ENCODE assay signal across 8 mouse cellular contexts in the genomic region with DNA sequence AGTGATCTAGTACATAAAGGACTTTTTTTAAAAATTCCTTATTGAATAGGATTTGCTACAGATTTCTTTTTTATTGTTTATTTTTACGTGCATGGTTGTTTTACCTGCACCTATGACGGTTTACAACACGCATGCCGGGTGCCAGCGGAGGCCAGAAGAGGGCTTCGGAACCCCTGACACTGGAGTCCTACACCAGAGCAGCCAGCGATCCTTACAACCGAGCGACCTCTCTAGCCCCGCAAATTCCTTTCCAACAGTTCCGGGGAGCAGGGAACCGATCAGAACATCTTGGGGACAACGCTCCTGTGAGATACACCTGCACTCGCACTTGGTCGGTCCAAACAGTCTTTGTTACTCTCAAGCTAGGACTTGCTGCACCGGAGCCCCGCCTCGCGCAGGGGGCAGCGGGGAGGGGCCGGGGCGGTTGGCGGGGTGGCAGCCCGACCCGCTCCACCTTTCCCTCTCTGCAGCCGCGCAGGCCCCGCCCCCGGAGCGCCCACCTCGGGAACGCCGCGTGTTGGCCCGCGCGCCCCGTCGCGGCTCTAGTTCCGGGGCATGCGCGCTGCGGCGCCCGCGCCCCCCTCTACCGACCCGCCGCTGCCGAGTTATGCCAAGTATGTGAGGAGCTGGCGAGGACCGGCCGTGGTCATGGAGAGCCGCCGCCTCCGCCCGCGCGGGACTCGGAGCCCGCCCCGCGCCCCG. TPM values are rescaled to one million over a fixed set of nuclear protein-coding genes. Genes with fewer than 3 reads are reported as not detected.
DNase-seq lines count a peak whose midpoint lies in the region; ATAC-seq and TF ChIP-seq lines count a peak whose summit lies in the region.

TSS of gene Syde2 (plus strand) at position 603 of the 702 bp plus-strand sequence.

- H3K27ac ChIP-seq in bone marrow, adult 2 months (ENCODE audit: control insufficient read depth, insufficient read depth, low read depth, low read length, poor library complexity) = peak within 1 kb of the TSS; percentile 55; the same call in 1 of the 2 replicates
- H3K27ac ChIP-seq in forebrain, embryonic 16.5 days (ENCODE audit: low read length) = peak within 1 kb of the TSS; percentile 22; the same call in 1 of the 2 replicates

- no peak for TF ChIP-seq CTCF in bone marrow, adult 2 months (IDR thresholded peaks at IDR 0.05; ENCODE audit: control insufficient read depth, insufficient read depth, low read length)
- TF ChIP-seq CTCF in lung, adult 2 months (IDR thresholded peaks at IDR 0.05; ENCODE audit: insufficient read depth, low read length) = no peak

- H3K9me3 ChIP-seq in forebrain, embryonic 16.5 days (ENCODE audit: control insufficient read depth, low read length) = no peaks in the 10 kb centered on the region

- no peak for TF ChIP-seq POLR2A in bone marrow, adult 2 months (IDR thresholded peaks at IDR 0.05; ENCODE audit: borderline replicate concordance, control insufficient read depth, low read depth, low read length)
- peak; percentile 68; the same call in 1 of the 2 replicates for TF ChIP-seq POLR2A in lung, adult 2 months (IDR thresholded peaks at IDR 0.05; ENCODE audit: borderline replicate concordance, extremely low read depth, low read depth, low read length)

- peak; percentile 91 for ATAC-seq in forebrain, embryonic 16.5 days

- peak within 1 kb of the TSS; percentile 48 for H3K4me3 ChIP-seq in bone marrow, adult 2 months (replicated peaks; ENCODE audit: control insufficient read depth, low read depth, low read length)
- peak within 1 kb of the TSS; percentile 74 for H3K4me3 ChIP-seq in forebrain, embryonic 16.5 days (replicated peaks; ENCODE audit: low read length)
- peak within 1 kb of the TSS; percentile 62 for H3K4me3 ChIP-seq in lung, adult 2 months (replicated peaks; ENCODE audit: extremely low read depth, low read depth, low read length)

- H3K4me1 ChIP-seq in bone marrow, adult 2 months (ENCODE audit: control insufficient read depth, insufficient read depth, low read length) = no peaks in the 10 kb centered on the region; the same call in 1 of the 2 replicates
- H3K4me1 ChIP-seq in forebrain, embryonic 16.5 days (replicated peaks; ENCODE audit: control insufficient read depth, insufficient read depth, low read length) = peaks cover 19% of the 10 kb centered on the region
- H3K4me1 ChIP-seq in lung, adult 2 months (ENCODE audit: control insufficient read depth, insufficient read depth, low read length) = peaks cover 5% of the 10 kb centered on the region

- peak within 1 kb of the TSS; percentile 71 for H3K9ac ChIP-seq in forebrain, embryonic 16.5 days (replicated peaks; ENCODE audit: low read depth, low read length)

- no peaks in the 10 kb centered on the region for H3K36me3 ChIP-seq in forebrain, embryonic 16.5 days (ENCODE audit: control insufficient read depth, insufficient read depth)

- peak within 1 kb of the TSS; percentile 63 for H3K4me2 ChIP-seq in forebrain, embryonic 16.5 days (ENCODE audit: low read length)

- under 1% methylated on average over 64 of the region's 65 CpGs for WGBS in bone marrow, adult 2 months
- under 1% methylated on average over 62 of the region's 65 CpGs for WGBS in forebrain, embryonic 16.5 days
- WGBS in lung, adult 2 months = 2% methylated on average over 63 of the region's 65 CpGs

- DNase-seq in CD8-positive naive resting alpha-beta T cell, adult 2 months (ENCODE audit: low read depth in 2 of 2, low spot score in 2 of 2) = peak; percentile 28 to 35
- DNase-seq in heart, postnatal 4 days = peak; percentile 93
- peak; percentile 32 to 44 for DNase-seq in layer of hippocampus, adult 8-10 months (ENCODE audit: low spot score in 2 of 2)
- peak; percentile 84 for DNase-seq in lung, adult 2 months
- peak; percentile 81 for DNase-seq in ovary, adult 18-20 months (ENCODE audit: low spot score)
- DNase-seq in urinary bladder, adult 18-20 months (ENCODE audit: low spot score in 2 of 2) = peak; percentile 81 to 84

- peaks cover 4% of the 10 kb centered on the region; the same call in 1 of the 2 replicates for H3K27me3 ChIP-seq in forebrain, embryonic 16.5 days (replicated peaks; ENCODE audit: control insufficient read depth, insufficient read depth, low read length)

RNA-seq across cellular contexts. Expression of gene Syde2, which starts in this region (rescaled TPM):
- 0.49 and 2.1 TPM in 2 replicates for polyA plus RNA-seq in bone marrow, adult 2 months (2011; ENCODE audit: insufficient read depth, insufficient read length, low replicate concordance, missing spikeins)
- 0.61 and 0.82 TPM in 2 replicates for polyA plus RNA-seq in forebrain, embryonic 16.5 days (2015; fragmentation: Nextera tagmentation; extraction: Ambion mirVana)
- 10 to 100 TPM; 33.2 to 35.2 TPM for total RNA-seq in heart, postnatal 4 days (2021)
- total RNA-seq in layer of hippocampus, adult 8-10 months (2022) = 1 to 10 TPM; 3.0 to 4.3 (median 3.6) TPM
- polyA plus RNA-seq in lung, adult 2 months (2012; rRNA removed) = 6.6 and 9.0 TPM in 2 replicates

Comparison
In these comparisons a context has a peak if more than half of its experiments do, and no peak if none do; other contexts are left out.
1. Peak in every context shown above with its lines: DNase-seq, ATAC-seq, H3K4me3 ChIP-seq and H3K27ac ChIP-seq.
2. RNA of gene Syde2 (total RNA-seq): 33.2 to 35.2 TPM in heart, postnatal 4 days; 3.0 to 4.3 TPM in layer of hippocampus, adult 8-10 months; every median in the first group is over 4 times any median in the second.
3. Peak in ATAC-seq, H3K4me3 ChIP-seq, H3K27ac ChIP-seq, H3K9ac ChIP-seq and H3K4me2 ChIP-seq in forebrain, embryonic 16.5 days; RNA of the gene not detected or under 1 TPM.
4. DNase-seq: peak in every context shown above with its lines; median percentile 93 in heart, postnatal 4 days; 84 in lung, adult 2 months; 82 in urinary bladder, adult 18-20 months; 81 in ovary, adult 18-20 months; 38 in layer of hippocampus, adult 8-10 months; 32 in CD8-positive naive resting alpha-beta T cell, adult 2 months.